Mouse (Mus musculus): ENCODE measurements at regions not wholly inside any gene's neighbourhood (a gene's known extent, or its start where the extent isn't known, plus 50 kb on each side); places are given as distances from the start of the nearest gene placed in this dataset.
A peak's percentile ranks its signal among the peaks of the same experiment; 100 is the strongest.

- 31% methylated on average over 6 of the region's 6 CpGs for WGBS
- H3K9me3 ChIP-seq (ENCODE audit: control insufficient read depth, low read length): no peaks in the 10 kb centered on the region
- no peaks in the 10 kb centered on the region for H3K36me3 ChIP-seq (ENCODE audit: control insufficient read depth, insufficient read depth, low read length)
- H3K27me3 ChIP-seq (replicated peaks; ENCODE audit: control insufficient read depth, insufficient read depth, low read length): no peaks in the 10 kb centered on the region
- no peak overlapping the region for H3K27ac ChIP-seq (ENCODE audit: low read length)
- H3K4me2 ChIP-seq (ENCODE audit: low read depth, low read length): no peak overlapping the region
- no peak overlapping the region for H3K4me3 ChIP-seq (ENCODE audit: low read length)
- H3K9ac ChIP-seq (ENCODE audit: low read depth, low read length): no peak overlapping the region
- H3K4me1 ChIP-seq (ENCODE audit: control insufficient read depth, insufficient read depth, low read length): no peaks in the 10 kb centered on the region
- ATAC-seq: no peak
Observed at GRCm38 (mm10) chr13:101439041-101439440, 329.0 kb downstream of the Pik3r1 start.

- Histone ChIP-seq H3K27me3 (replicated peaks; ENCODE audit: control insufficient read depth, insufficient read depth, low read length) (no peaks in the 10 kb centered on the region), H3K27ac (ENCODE audit: low read length) (no peak overlapping the region), H3K4me2 (ENCODE audit: low read depth, low read length) (no peak overlapping the region), H3K9ac (ENCODE audit: low read depth, low read length) (no peak overlapping the region), H3K4me1 (ENCODE audit: control insufficient read depth, insufficient read depth, low read length) (no peaks in the 10 kb centered on the region), H3K36me3 (ENCODE audit: control insufficient read depth, insufficient read depth, low read length) (no peaks in the 10 kb centered on the region), H3K9me3 (ENCODE audit: control insufficient read depth, low read length) (no peaks in the 10 kb centered on the region), H3K4me3 (ENCODE audit: low read length) (no peak overlapping the region)
- 92% methylated on average over 6 of the region's 6 CpGs for WGBS
- no peak for ATAC-seq
Observed at GRCm38 (mm10) chr13:101433162-101433561, 334.9 kb downstream of the Pik3r1 start.

- Histone ChIP-seq H3K27ac (ENCODE audit: low read length) (no peak overlapping the region), H3K4me1 (ENCODE audit: control insufficient read depth, insufficient read depth, low read length) (no peaks in the 10 kb centered on the region), H3K4me3 (ENCODE audit: low read length) (no peak overlapping the region), H3K9ac (ENCODE audit: low read depth, low read length) (no peak overlapping the region), H3K4me2 (ENCODE audit: low read depth, low read length) (no peak overlapping the region), H3K36me3 (ENCODE audit: control insufficient read depth, insufficient read depth, low read length) (no peaks in the 10 kb centered on the region), H3K9me3 (ENCODE audit: control insufficient read depth, low read length) (no peaks in the 10 kb centered on the region), H3K27me3 (replicated peaks; ENCODE audit: control insufficient read depth, insufficient read depth, low read length) (no peaks in the 10 kb centered on the region)
- peak; percentile 63 for ATAC-seq
- 57% methylated on average over 12 of the region's 12 CpGs for WGBS
Observed at GRCm38 (mm10) chr13:101427426-101428221, 340.4 kb downstream of the Pik3r1 start.

- Histone ChIP-seq H3K4me1 (ENCODE audit: control insufficient read depth, insufficient read depth, low read length) (no peaks in the 10 kb centered on the region), H3K36me3 (ENCODE audit: control insufficient read depth, insufficient read depth, low read length) (no peaks in the 10 kb centered on the region), H3K4me3 (ENCODE audit: low read length) (no peak overlapping the region), H3K27me3 (replicated peaks; ENCODE audit: control insufficient read depth, insufficient read depth, low read length) (no peaks in the 10 kb centered on the region), H3K9me3 (ENCODE audit: control insufficient read depth, low read length) (no peaks in the 10 kb centered on the region), H3K4me2 (ENCODE audit: low read depth, low read length) (no peak overlapping the region), H3K27ac (ENCODE audit: low read length) (no peak overlapping the region), H3K9ac (ENCODE audit: low read depth, low read length) (no peak overlapping the region)
- WGBS: 49% methylated on average over 5 of the region's 5 CpGs
- no peak for ATAC-seq
Observed at GRCm38 (mm10) chr13:101426461-101426860, 341.6 kb downstream of the Pik3r1 start.

- no peak for ATAC-seq
- Histone ChIP-seq H3K9me3 (ENCODE audit: control insufficient read depth, low read length) (no peaks in the 10 kb centered on the region), H3K27me3 (replicated peaks; ENCODE audit: control insufficient read depth, insufficient read depth, low read length) (no peaks in the 10 kb centered on the region), H3K9ac (ENCODE audit: low read depth, low read length) (no peak overlapping the region), H3K4me1 (ENCODE audit: control insufficient read depth, insufficient read depth, low read length) (no peaks in the 10 kb centered on the region), H3K27ac (ENCODE audit: low read length) (no peak overlapping the region), H3K4me2 (ENCODE audit: low read depth, low read length) (no peak overlapping the region), H3K4me3 (ENCODE audit: low read length) (no peak overlapping the region), H3K36me3 (ENCODE audit: control insufficient read depth, insufficient read depth, low read length) (no peaks in the 10 kb centered on the region)
- WGBS: 20% methylated on average over 3 of the region's 3 CpGs
Observed at GRCm38 (mm10) chr13:101422082-101422481, 345.9 kb downstream of the Pik3r1 start.

- H3K36me3 ChIP-seq (ENCODE audit: control insufficient read depth, insufficient read depth, low read length): no peaks in the 10 kb centered on the region
- no peak overlapping the region for H3K4me2 ChIP-seq (ENCODE audit: low read depth, low read length)
- H3K4me1 ChIP-seq (ENCODE audit: control insufficient read depth, insufficient read depth, low read length): no peaks in the 10 kb centered on the region
- H3K27ac ChIP-seq (ENCODE audit: low read length): no peak overlapping the region
- no peaks in the 10 kb centered on the region for H3K9me3 ChIP-seq (ENCODE audit: control insufficient read depth, low read length)
- no peak overlapping the region for H3K4me3 ChIP-seq (ENCODE audit: low read length)
- 82% methylated on average over 7 of the region's 7 CpGs for WGBS
- no peak overlapping the region for H3K9ac ChIP-seq (ENCODE audit: low read depth, low read length)
- no peak for ATAC-seq
- H3K27me3 ChIP-seq (replicated peaks; ENCODE audit: control insufficient read depth, insufficient read depth, low read length): no peaks in the 10 kb centered on the region
Observed at GRCm38 (mm10) chr13:101419457-101420025, 348.5 kb downstream of the Pik3r1 start.

- no peak for ATAC-seq
- Histone ChIP-seq H3K27ac (ENCODE audit: low read length) (no peak overlapping the region), H3K4me2 (ENCODE audit: low read depth, low read length) (no peak overlapping the region), H3K4me3 (ENCODE audit: low read length) (no peak overlapping the region), H3K9me3 (ENCODE audit: control insufficient read depth, low read length) (no peaks in the 10 kb centered on the region), H3K36me3 (ENCODE audit: control insufficient read depth, insufficient read depth, low read length) (no peaks in the 10 kb centered on the region), H3K27me3 (replicated peaks; ENCODE audit: control insufficient read depth, insufficient read depth, low read length) (no peaks in the 10 kb centered on the region), H3K4me1 (ENCODE audit: control insufficient read depth, insufficient read depth, low read length) (no peaks in the 10 kb centered on the region), H3K9ac (ENCODE audit: low read depth, low read length) (no peak overlapping the region)
- 91% methylated on average over 6 of the region's 6 CpGs for WGBS
Observed at GRCm38 (mm10) chr13:101418272-101418671, 349.7 kb downstream of the Pik3r1 start.

GRCm38 (mm10) chr13:101408885-101409284 is 359.1 kb downstream of the Pik3r1 start:
- no peaks in the 10 kb centered on the region for H3K4me1 ChIP-seq (ENCODE audit: control insufficient read depth, insufficient read depth, low read length)
- no peak for ATAC-seq
- H3K27me3 ChIP-seq (replicated peaks; ENCODE audit: control insufficient read depth, insufficient read depth, low read length): no peaks in the 10 kb centered on the region
- H3K36me3 ChIP-seq (ENCODE audit: control insufficient read depth, insufficient read depth, low read length): no peaks in the 10 kb centered on the region
- H3K9me3 ChIP-seq (ENCODE audit: control insufficient read depth, low read length): no peaks in the 10 kb centered on the region
- H3K27ac ChIP-seq (ENCODE audit: low read length): no peak overlapping the region
- no peak overlapping the region for H3K4me3 ChIP-seq (ENCODE audit: low read length)
- no peak overlapping the region for H3K9ac ChIP-seq (ENCODE audit: low read depth, low read length)
- no peak overlapping the region for H3K4me2 ChIP-seq (ENCODE audit: low read depth, low read length)
- WGBS: 75% methylated on average over 4 of the region's 4 CpGs

GRCm38 (mm10) chr13:101407633-101408032 is 360.4 kb downstream of the Pik3r1 start:
- H3K27me3 ChIP-seq (replicated peaks; ENCODE audit: control insufficient read depth, insufficient read depth, low read length): no peaks in the 10 kb centered on the region
- H3K27ac ChIP-seq (ENCODE audit: low read length): no peak overlapping the region
- H3K4me1 ChIP-seq (ENCODE audit: control insufficient read depth, insufficient read depth, low read length): no peaks in the 10 kb centered on the region
- H3K4me2 ChIP-seq (ENCODE audit: low read depth, low read length): no peak overlapping the region
- no peak for ATAC-seq
- H3K9me3 ChIP-seq (ENCODE audit: control insufficient read depth, low read length): no peaks in the 10 kb centered on the region
- H3K4me3 ChIP-seq (ENCODE audit: low read length): no peak overlapping the region
- no peaks in the 10 kb centered on the region for H3K36me3 ChIP-seq (ENCODE audit: control insufficient read depth, insufficient read depth, low read length)
- WGBS: 93% methylated on average over 1 of the region's 1 CpGs
- no peak overlapping the region for H3K9ac ChIP-seq (ENCODE audit: low read depth, low read length)

Measured in intestine, embryonic 16.5 days (tissue).